Mouse (Mus musculus) gastrocnemius, postnatal 36 days (tissue): ENCODE measurements around the gene Clgn. TPM values are rescaled to one million over a fixed set of nuclear protein-coding genes. Genes with fewer than 3 reads are reported as not detected.
A peak's percentile ranks its signal among the peaks of the same experiment; 100 is the strongest.

ENCODE experiments used
- DNase-seq, 2 experiments: peaks; one replicate each; pipeline ENCODE4 v3.0.0; 2022
- intact Hi-C: fragments of 180-260 bp; cut with DNase I; formaldehyde crosslinking; loops from one replicate; pipeline ENCODE4 v1.15.1; 2025
- long read RNA-seq, 2 experiments: library from polyadenylated mRNA; stranded (forward); transcript quantifications; one replicate each; pipeline ENCODE4 v2.0.0; 2021
- total RNA-seq, 2 experiments: library from RNA; stranded (reverse); gene quantifications; 2 replicates each; pipeline ENCODE4 v1.2.3; 2021

Gene Clgn
- total RNA-seq = not detected
- long read RNA-seq, experiment 1 = 0 reads
- long read RNA-seq, experiment 2 = 0 reads

- DNase-seq = peak in 1 of 2 experiments; percentile 15
- intact Hi-C loops = no loop called here
Observed at GRCm38 (mm10) chr8:83389316-83390005, at the start of gene Clgn. Clgn (plus strand) TSS chr8:83389867.

- intact Hi-C loops = loop anchor here (5.0 to 10.0 kb wide), 2 partner anchors 80 to 237 kb away; no protein-coding TSS in a partner anchor
- no peak for DNase-seq
Observed at GRCm38 (mm10) chr8:83342076-83342475, 47.6 kb upstream of the Clgn start.

- no peak for DNase-seq
- intact Hi-C loops = loop anchor here (5.0 to 10.0 kb wide), 2 partner anchors 80 to 238 kb away; no protein-coding TSS in a partner anchor
Observed at GRCm38 (mm10) chr8:83342693-83343092, 47.0 kb upstream of the Clgn start.

- intact Hi-C loops = loop anchor here (5.0 to 10.0 kb wide), 2 partner anchors 41 to 243 kb away; no protein-coding TSS in a partner anchor
- DNase-seq = no peak
Observed at GRCm38 (mm10) chr8:83348263-83348662, 41.4 kb upstream of the Clgn start, which contains the start of gene Mgat4d. Mgat4d (plus strand) TSS chr8:83348471.

GRCm38 (mm10) chr8:83351315-83351714, 38.4 kb upstream of the Clgn start:
- intact Hi-C loops = no loop called here
- DNase-seq = no peak

GRCm38 (mm10) chr8:83363156-83363769, 26.4 kb upstream of the Clgn start:
- peak in 1 of 2 experiments; percentile 19 for DNase-seq
- intact Hi-C loops = no loop called here

- intact Hi-C loops = no loop called here
- DNase-seq = no peak
Observed at GRCm38 (mm10) chr8:83377231-83377630, 12.4 kb upstream of the Clgn start.

GRCm38 (mm10) chr8:83380141-83380540, 9.5 kb upstream of the Clgn start:
- DNase-seq = no peak
- intact Hi-C loops = no loop called here

- intact Hi-C loops = no loop called here
- DNase-seq = no peak
Observed at GRCm38 (mm10) chr8:83381016-83381415, 8.7 kb upstream of the Clgn start.

GRCm38 (mm10) chr8:83382850-83383249, 6.8 kb upstream of the Clgn start:
- no peak for DNase-seq
- intact Hi-C loops = no loop called here

- intact Hi-C loops = no loop called here
Observed at GRCm38 (mm10) chr8:83390006-83390701, 487 bp downstream of the Clgn start.

GRCm38 (mm10) chr8:83392521-83392920, 2.9 kb downstream of the Clgn start:
- no peak for DNase-seq
- intact Hi-C loops = no loop called here

More at GRCm38 (mm10) chr8:83390006-83390701, 487 bp downstream of the Clgn start:
- no peak for DNase-seq

GRCm38 (mm10) chr8:83394325-83394724, 4.7 kb downstream of the Clgn start:
- DNase-seq = no peak

GRCm38 (mm10) chr8:83396680-83397079, 7.0 kb downstream of the Clgn start:
- intact Hi-C loops = no loop called here
- no peak for DNase-seq

More at GRCm38 (mm10) chr8:83394325-83394724, 4.7 kb downstream of the Clgn start:
- intact Hi-C loops = no loop called here

GRCm38 (mm10) chr8:83397726-83398125, 8.1 kb downstream of the Clgn start:
- no peak for DNase-seq
- intact Hi-C loops = no loop called here

- intact Hi-C loops = no loop called here
Observed at GRCm38 (mm10) chr8:83405548-83405947, 15.9 kb downstream of the Clgn start.

GRCm38 (mm10) chr8:83406836-83407235, 17.2 kb downstream of the Clgn start:
- no peak for DNase-seq
- intact Hi-C loops = no loop called here

More at GRCm38 (mm10) chr8:83405548-83405947, 15.9 kb downstream of the Clgn start:
- no peak for DNase-seq

- intact Hi-C loops = no loop called here
- no peak for DNase-seq
Observed at GRCm38 (mm10) chr8:83408496-83408895, 18.8 kb downstream of the Clgn start.

GRCm38 (mm10) chr8:83416878-83417277, 27.2 kb downstream of the Clgn start:
- DNase-seq = no peak
- intact Hi-C loops = no loop called here

GRCm38 (mm10) chr8:83417970-83418369, 28.3 kb downstream of the Clgn start:
- intact Hi-C loops = no loop called here

More at GRCm38 (mm10) chr8:83417970-83418369, 28.3 kb downstream of the Clgn start:
- no peak for DNase-seq
